Mouse (Mus musculus) ES-E14 (cell line): ENCODE results near the gene Lrfn5. TPM values are rescaled to one million over a fixed set of nuclear protein-coding genes. Genes with fewer than 3 reads are reported as not detected.

Source experiments
- DNase-seq: peaks from one replicate; pipeline ENCODE4 v3.0.0-alpha.2; 2013; ENCODE audit warnings: low read depth, low spot score
- H3K27ac ChIP-seq: 2 replicates; pipeline ENCODE4 v1.5.1; 2012; ENCODE audit warnings: low read depth, mild to moderate bottlenecking, low read length, moderate library complexity, mixed read lengths; ENCODE audit not compliant: poor library complexity, insufficient read depth, severe bottlenecking
- H3K36me3 ChIP-seq: 2 replicates; pipeline ENCODE4 v1.6.1; 2012; ENCODE audit warnings: mild to moderate bottlenecking, low read length, moderate library complexity, mixed read lengths; ENCODE audit not compliant: control insufficient read depth, poor library complexity, insufficient read depth, severe bottlenecking
- H3K4me1 ChIP-seq, 2 experiments: fragments of 150-350 bp in 1 of 2; sonication (generic) in 1 of 2; 2 replicates each; pipeline ENCODE4 v1.6.1; 2012; ENCODE audit warnings: low read length in 2 of 2, mild to moderate bottlenecking in 1 of 2, mixed read lengths in 1 of 2; ENCODE audit not compliant: control insufficient read depth in 2 of 2, insufficient read depth in 2 of 2, poor library complexity in 1 of 2
- H3K4me3 ChIP-seq, 2 experiments: fragments of 150-350 bp in 1 of 2; sonication (generic) in 1 of 2; 2 replicates each; pipeline ENCODE4 v1.5.1; 2012; ENCODE audit warnings: low read length in 2 of 2, low read depth in 1 of 2, mild to moderate bottlenecking in 1 of 2, mixed read lengths in 1 of 2; ENCODE audit not compliant: insufficient read depth in 1 of 2, poor library complexity in 1 of 2, severe bottlenecking in 1 of 2
- H3K9ac ChIP-seq: 2 replicates; pipeline ENCODE4 v1.6.1; 2012; ENCODE audit warnings: low read depth, mild to moderate bottlenecking, low read length, mixed read lengths; ENCODE audit not compliant: poor library complexity, insufficient read depth, severe bottlenecking
- H3K9me3 ChIP-seq: fragments of 150-350 bp; sonication (generic); 2 replicates; pipeline ENCODE4 v1.6.1; 2012; ENCODE audit warnings: low read depth, mild to moderate bottlenecking, low read length; ENCODE audit not compliant: control insufficient read depth, insufficient read depth
- CHD2 ChIP-seq: IDR thresholded peaks from 2 replicates; pipeline ENCODE4 v1.6.1; 2014; ENCODE audit warnings: mild to moderate bottlenecking, low read depth, low read length, inconsistent platforms
- HCFC1 ChIP-seq: IDR thresholded peaks from 2 replicates; pipeline ENCODE4 v1.6.1; 2012; ENCODE audit warnings: low read length, inconsistent platforms, borderline replicate concordance; ENCODE audit not compliant: insufficient read depth
- MAFK ChIP-seq: IDR thresholded peaks from 2 replicates; pipeline ENCODE4 v1.6.1; 2014; ENCODE audit warnings: mild to moderate bottlenecking, low read depth, low read length, inconsistent platforms; ENCODE audit not compliant: insufficient read depth
- ZC3H11A ChIP-seq: IDR thresholded peaks from 2 replicates; pipeline ENCODE4 v1.6.1; 2012; ENCODE audit warnings: low read depth, mild to moderate bottlenecking, inconsistent platforms, low read length, borderline replicate concordance
- ZNF384 ChIP-seq: IDR thresholded peaks from 2 replicates; pipeline ENCODE4 v1.6.1; 2012; ENCODE audit warnings: low read depth, low read length, inconsistent platforms
- in situ Hi-C, 2 experiments: fragments of 600-800 bp; cut with MboI; formaldehyde crosslinking; loops; one replicate each; pipeline ENCODE4 v1.15.1; 2025; ENCODE audit warnings: low sequenced_read_pairs in 2 of 2, inconsistent platforms in 1 of 2; ENCODE audit not compliant: unreplicated experiment in 2 of 2
- total RNA-seq: library from RNA; depleted of rRNA; stranded (reverse); fragments of 300-350 nt; gene quantifications from 2 replicates; pipeline ENCODE4 v1.2.3, GENCODE M21; 2012

The Lrfn5 gene
- total RNA-seq, 1 experiment: 0.22 TPM

GRCm38 (mm10) chr12:61823601-61824000 lies 300.7 kb downstream of the Lrfn5 start:
- TF ChIP-seq ZNF384: no peak
- TF ChIP-seq HCFC1: no peak
- TF ChIP-seq ZC3H11A: no peak
- no peak for TF ChIP-seq MAFK
- no peak for TF ChIP-seq CHD2
- Histone ChIP-seq H3K4me1 (no peaks in the 10 kb centered on the region), H3K9me3 (no peaks in the 10 kb centered on the region), H3K9ac (no peak overlapping the region), H3K27ac (no peak overlapping the region), H3K4me3 (no peak overlapping the region), H3K36me3 (no peaks in the 10 kb centered on the region)
- in situ Hi-C loops: no loop called here
- no peak for DNase-seq

GRCm38 (mm10) chr12:61826311-61826710 lies 303.4 kb downstream of the Lrfn5 start:
- in situ Hi-C loops: no loop called here

GRCm38 (mm10) chr12:61842599-61843291 lies 319.8 kb downstream of the Lrfn5 start:
- in situ Hi-C loops: no loop called here
- no peak for TF ChIP-seq MAFK
- no peak for TF ChIP-seq ZNF384
- TF ChIP-seq CHD2: no peak
- TF ChIP-seq HCFC1: no peak
- TF ChIP-seq ZC3H11A: no peak
- no peak for DNase-seq
- Histone ChIP-seq H3K27ac (no peak overlapping the region), H3K4me3 (no peak overlapping the region), H3K9ac (no peak overlapping the region), H3K4me1 (no peaks in the 10 kb centered on the region), H3K36me3 (no peaks in the 10 kb centered on the region), H3K9me3 (no peaks in the 10 kb centered on the region)

More at GRCm38 (mm10) chr12:61826311-61826710, 303.4 kb downstream of the Lrfn5 start:
- Histone ChIP-seq H3K4me1 (no peaks in the 10 kb centered on the region), H3K9ac (no peak overlapping the region), H3K9me3 (no peaks in the 10 kb centered on the region), H3K4me3 (no peak overlapping the region), H3K27ac (no peak overlapping the region), H3K36me3 (no peaks in the 10 kb centered on the region)
- DNase-seq: peak; percentile 12
- no peak for TF ChIP-seq CHD2
- TF ChIP-seq ZC3H11A: peak; percentile 64; the same call in 1 of the 2 replicates

- no peak overlapping the region for H3K27ac ChIP-seq
- no peaks in the 10 kb centered on the region for H3K4me1 ChIP-seq
- DNase-seq: no peak
- in situ Hi-C loops: no loop called here
- no peak overlapping the region for H3K9ac ChIP-seq
- H3K9me3 ChIP-seq: no peaks in the 10 kb centered on the region
- TF ChIP-seq HCFC1: no peak
- TF ChIP-seq ZNF384: no peak
- no peak for TF ChIP-seq MAFK
- no peak overlapping the region for H3K4me3 ChIP-seq
- H3K36me3 ChIP-seq: no peaks in the 10 kb centered on the region
Measured at GRCm38 (mm10) chr12:61854183-61854582, 331.2 kb downstream of the Lrfn5 start.
